Mouse (Mus musculus): Measurements from ENCODE around the gene Srebf1.

Gene Srebf1

GRCm38 (mm10) chr11:60235351-60235750 is 13.0 kb upstream of the Srebf1 start:
- no peak for DNase-seq (ENCODE audit: low spot score in 2 of 2)

- peak in 1 of 2 experiments; percentile 53 for DNase-seq (ENCODE audit: low spot score in 2 of 2)
Observed at GRCm38 (mm10) chr11:60233235-60233634, 10.9 kb upstream of the Srebf1 start.

GRCm38 (mm10) chr11:60232441-60233058 is 10.2 kb upstream of the Srebf1 start:
- DNase-seq (ENCODE audit: low spot score in 2 of 2) = no peak

- no peak for DNase-seq (ENCODE audit: low spot score in 2 of 2)
Observed at GRCm38 (mm10) chr11:60231951-60232350, 9.6 kb upstream of the Srebf1 start.

GRCm38 (mm10) chr11:60231326-60231725 is 8.9 kb upstream of the Srebf1 start:
- DNase-seq (ENCODE audit: low spot score in 2 of 2) = no peak

- no peak for DNase-seq (ENCODE audit: low spot score in 2 of 2)
Observed at GRCm38 (mm10) chr11:60230512-60230911, 8.1 kb upstream of the Srebf1 start.

GRCm38 (mm10) chr11:60229821-60230220 is 7.4 kb upstream of the Srebf1 start:
- no peak for DNase-seq (ENCODE audit: low spot score in 2 of 2)

GRCm38 (mm10) chr11:60228525-60228924 is 6.1 kb upstream of the Srebf1 start:
- DNase-seq (ENCODE audit: low spot score in 2 of 2) = no peak

- no peak for DNase-seq (ENCODE audit: low spot score in 2 of 2)
Observed at GRCm38 (mm10) chr11:60225874-60226273, 3.5 kb upstream of the Srebf1 start.

- no peak for DNase-seq (ENCODE audit: low spot score in 2 of 2)
Observed at GRCm38 (mm10) chr11:60224676-60225075, 2.3 kb upstream of the Srebf1 start.

- DNase-seq (ENCODE audit: low spot score in 2 of 2) = no peak
Observed at GRCm38 (mm10) chr11:60222085-60222468, 304 bp downstream of the Srebf1 start.

- DNase-seq (ENCODE audit: low spot score in 2 of 2) = no peak
Observed at GRCm38 (mm10) chr11:60221425-60221824, 956 bp downstream of the Srebf1 start.

GRCm38 (mm10) chr11:60220291-60220804 is 2.0 kb downstream of the Srebf1 start:
- peak; percentile 89 to 90 for DNase-seq (ENCODE audit: low spot score in 2 of 2)

- DNase-seq (ENCODE audit: low spot score in 2 of 2) = no peak
Observed at GRCm38 (mm10) chr11:60219609-60220008, 2.8 kb downstream of the Srebf1 start.

GRCm38 (mm10) chr11:60217467-60217866 is 4.9 kb downstream of the Srebf1 start:
- no peak for DNase-seq (ENCODE audit: low spot score in 2 of 2)

- no peak for DNase-seq (ENCODE audit: low spot score in 2 of 2)
Observed at GRCm38 (mm10) chr11:60216671-60217070, 5.7 kb downstream of the Srebf1 start.

- no peak for DNase-seq (ENCODE audit: low spot score in 2 of 2)
Observed at GRCm38 (mm10) chr11:60213266-60213665, 9.1 kb downstream of the Srebf1 start.

GRCm38 (mm10) chr11:60211761-60212160 is 10.6 kb downstream of the Srebf1 start:
- no peak for DNase-seq (ENCODE audit: low spot score in 2 of 2)

- DNase-seq (ENCODE audit: low spot score in 2 of 2) = no peak
Observed at GRCm38 (mm10) chr11:60211152-60211551, 11.2 kb downstream of the Srebf1 start.

- peak; percentile 75 to 86 for DNase-seq (ENCODE audit: low spot score in 2 of 2)
Observed at GRCm38 (mm10) chr11:60210305-60210724, 12.1 kb downstream of the Srebf1 start.

- no peak for DNase-seq (ENCODE audit: low spot score in 2 of 2)
Observed at GRCm38 (mm10) chr11:60209933-60210249, 12.5 kb downstream of the Srebf1 start.

- peak; percentile 76 to 83 for DNase-seq (ENCODE audit: low spot score in 2 of 2)
Observed at GRCm38 (mm10) chr11:60209217-60209932, 13.0 kb downstream of the Srebf1 start.

- no peak for DNase-seq (ENCODE audit: low spot score in 2 of 2)
Observed at GRCm38 (mm10) chr11:60208712-60209111, 13.7 kb downstream of the Srebf1 start.

Data from frontal cortex, postnatal 36 days (tissue).